Mouse (Mus musculus) stomach, embryonic 16.5 days (tissue): ENCODE measurements at regions not wholly inside any gene's neighbourhood (a gene's known extent, or its start where the extent isn't known, plus 50 kb on each side); places are given as distances from the start of the nearest gene placed in this dataset.
A peak's percentile ranks its signal among the peaks of the same experiment; 100 is the strongest.

Source experiments
- ATAC-seq: fragments of 200-750 bp; cut with Nextera tagmentation; 2 replicates; pipeline ENCODE4 v1.8.0; 2017; ENCODE audit warnings: moderate number of reproducible peaks, moderate TSS enrichment; ENCODE audit not compliant: insufficient read depth, low FRiP score
- H3K27ac ChIP-seq: fragments of 300-500 bp; sonication (generic); 2 replicates; pipeline ENCODE4 v1.5.1; 2014; ENCODE audit warnings: low read length
- H3K27me3 ChIP-seq: fragments of 300-500 bp; sonication (generic); 2 replicates; pipeline ENCODE4 v1.6.1; 2014; ENCODE audit warnings: low read length, control low read depth, mixed read lengths; ENCODE audit not compliant: control insufficient read depth, insufficient read depth
- H3K36me3 ChIP-seq: fragments of 300-500 bp; sonication (generic); 2 replicates; pipeline ENCODE4 v1.6.1; 2014; ENCODE audit warnings: low read length; ENCODE audit not compliant: control insufficient read depth, insufficient read depth
- H3K4me1 ChIP-seq: fragments of 300-500 bp; sonication (generic); 2 replicates; pipeline ENCODE4 v1.6.1; 2014; ENCODE audit warnings: low read length, control low read depth, mixed read lengths; ENCODE audit not compliant: control insufficient read depth, insufficient read depth
- H3K4me2 ChIP-seq: fragments of 300-500 bp; sonication (generic); 2 replicates; pipeline ENCODE4 v1.6.1; 2014; ENCODE audit warnings: low read depth, low read length, mixed read lengths
- H3K4me3 ChIP-seq: fragments of 300-500 bp; sonication (generic); replicated peaks from 2 replicates; pipeline ENCODE4 v1.5.1; 2014; ENCODE audit warnings: mild to moderate bottlenecking, low read length
- H3K9ac ChIP-seq: fragments of 300-500 bp; sonication (generic); 2 replicates; pipeline ENCODE4 v1.6.1; 2014; ENCODE audit warnings: low read length
- H3K9me3 ChIP-seq: fragments of 300-500 bp; sonication (generic); replicated peaks from 2 replicates; pipeline ENCODE4 v1.6.1; 2016; ENCODE audit warnings: low read length, control low read depth; ENCODE audit not compliant: control insufficient read depth
- WGBS: fragments of 180-500 bp; shearing (Covaris S2); extraction: QIAGEN DNeasy Blood & Tissue Kit; methylation state at CpG from one replicate; pipeline ENCODE4 v1.1.7; 2014; 5-methylcytosine and 5-hydroxymethylcytosine counted together

DNA sequence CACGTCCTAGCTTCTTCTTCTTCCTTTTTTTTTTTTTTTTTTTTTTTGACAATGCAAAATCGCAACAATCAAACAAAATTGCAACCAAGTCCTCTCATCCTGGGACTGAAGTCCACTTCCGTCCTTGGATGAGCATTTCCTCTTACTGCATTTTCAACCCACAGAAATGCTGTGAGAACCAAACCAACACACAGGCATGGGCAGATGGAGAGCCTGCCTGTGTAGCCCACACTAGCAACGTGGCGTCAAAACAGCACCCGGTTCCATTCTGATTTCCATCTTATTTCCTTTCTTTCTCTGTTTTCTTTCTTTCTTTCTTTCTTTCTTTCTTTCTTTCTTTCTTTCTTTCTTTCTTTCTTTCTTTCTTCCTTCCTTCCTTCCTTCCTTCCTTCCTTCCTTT, 360.7 kb upstream of the Prox1 start:
- no peak overlapping the region for H3K4me3 ChIP-seq
- no peak overlapping the region for H3K9ac ChIP-seq
- no peak for ATAC-seq
- 90% methylated on average over 6 of the region's 6 CpGs for WGBS
- H3K36me3 ChIP-seq: no peaks in the 10 kb centered on the region
- H3K4me2 ChIP-seq: no peak overlapping the region
- peaks cover 15% of the 10 kb centered on the region for H3K4me1 ChIP-seq
- no peak overlapping the region for H3K27ac ChIP-seq
- H3K9me3 ChIP-seq: no peaks in the 10 kb centered on the region
- H3K27me3 ChIP-seq: no peaks in the 10 kb centered on the region

- Histone ChIP-seq H3K9ac (no peak overlapping the region), H3K27me3 (0 out of 2 replicates have a peak, but pooled peaks cover 4% of the 10 kb centered on the region), H3K4me1 (peaks cover 16% of the 10 kb centered on the region), H3K9me3 (no peaks in the 10 kb centered on the region), H3K4me2 (no peak overlapping the region), H3K27ac (no peak overlapping the region), H3K36me3 (no peaks in the 10 kb centered on the region), H3K4me3 (no peak overlapping the region)
- ATAC-seq: no peak
- WGBS: 86% methylated on average over 3 of the region's 3 CpGs
These were observed 359.6 kb upstream of the Prox1 start for GRCm38 (mm10) chr1:190530079-190530478.

DNA sequence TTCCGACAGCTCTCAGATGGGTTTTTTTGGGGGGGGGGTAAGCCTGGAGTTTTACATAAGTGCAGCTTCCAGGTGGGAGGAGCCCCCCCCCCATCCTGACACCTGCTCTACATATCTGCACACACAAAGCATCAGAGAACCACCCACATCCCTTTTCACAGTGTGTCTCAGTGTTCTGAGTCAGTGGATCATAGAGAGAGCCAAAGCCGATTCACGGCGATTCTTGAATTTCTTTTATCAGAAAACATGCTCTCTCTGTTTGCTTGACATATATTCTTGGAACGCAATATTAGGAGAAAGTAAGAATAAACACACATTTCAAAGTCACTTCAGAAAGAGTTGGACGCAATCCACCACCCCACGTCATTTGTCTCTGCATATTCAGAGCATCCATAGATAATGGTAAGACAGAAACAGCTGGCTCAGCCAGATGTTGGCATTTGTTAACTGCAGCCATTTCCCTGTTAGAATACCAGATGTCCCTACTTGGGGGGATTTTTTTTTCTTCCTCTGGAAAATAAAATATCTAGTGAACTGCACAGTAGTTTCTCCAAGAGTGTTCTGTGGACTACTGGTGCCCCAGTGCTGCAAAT, 357.1 kb upstream of the Prox1 start:
- 31% methylated on average over 7 of the region's 7 CpGs for WGBS
- H3K36me3 ChIP-seq: no peaks in the 10 kb centered on the region
- peaks cover 16% of the 10 kb centered on the region for H3K4me1 ChIP-seq
- no peak overlapping the region for H3K4me2 ChIP-seq
- no peak overlapping the region for H3K4me3 ChIP-seq
- no peak for ATAC-seq
- H3K27me3 ChIP-seq: 0 out of 2 replicates have a peak, but pooled peaks cover 4% of the 10 kb centered on the region
- H3K27ac ChIP-seq: no peak overlapping the region
- no peaks in the 10 kb centered on the region for H3K9me3 ChIP-seq
- H3K9ac ChIP-seq: no peak overlapping the region

GRCm38 (mm10) chr1:190526634-190527033, 356.1 kb upstream of the Prox1 start:
- 18% methylated on average over 7 of the region's 7 CpGs for WGBS
- no peak overlapping the region for H3K4me2 ChIP-seq
- 0 out of 2 replicates have a peak, but pooled peaks cover 4% of the 10 kb centered on the region for H3K27me3 ChIP-seq
- no peaks in the 10 kb centered on the region for H3K36me3 ChIP-seq
- peaks cover 16% of the 10 kb centered on the region for H3K4me1 ChIP-seq
- no peak overlapping the region for H3K27ac ChIP-seq
- ATAC-seq: 0 out of 2 replicates have a peak, but pooled peaks have one; percentile 23
- no peak overlapping the region for H3K9ac ChIP-seq
- H3K9me3 ChIP-seq: no peaks in the 10 kb centered on the region
- H3K4me3 ChIP-seq: no peak overlapping the region

DNA sequence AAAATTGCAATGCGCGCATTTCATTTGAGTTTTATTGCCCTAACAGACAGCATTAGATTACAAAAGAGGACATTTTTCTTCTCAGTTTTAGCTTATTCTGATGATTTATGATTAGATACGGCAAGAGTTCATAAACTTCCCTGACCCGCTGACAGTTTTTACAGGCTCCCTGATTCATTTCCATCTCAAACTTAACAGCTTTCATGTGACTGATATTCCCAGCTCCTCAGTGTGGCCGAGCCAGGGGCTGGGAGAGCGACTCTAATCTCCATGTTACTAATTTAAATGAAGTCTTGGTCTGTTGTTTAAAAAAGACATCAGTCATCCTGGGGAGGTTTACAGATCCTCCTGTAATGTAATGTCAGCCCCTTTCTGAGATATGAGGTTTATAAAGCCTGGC, 355.5 kb upstream of the Prox1 start:
- no peaks in the 10 kb centered on the region; the same call in 1 of the 2 replicates for H3K9me3 ChIP-seq
- ATAC-seq: no peak
- no peak overlapping the region for H3K4me2 ChIP-seq
- H3K9ac ChIP-seq: no peak overlapping the region
- 0 out of 2 replicates have a peak, but pooled peaks cover 4% of the 10 kb centered on the region for H3K27me3 ChIP-seq
- no peak overlapping the region for H3K27ac ChIP-seq
- no peaks in the 10 kb centered on the region for H3K36me3 ChIP-seq
- WGBS: 27% methylated on average over 6 of the region's 6 CpGs
- H3K4me3 ChIP-seq: no peak overlapping the region
- H3K4me1 ChIP-seq: peaks cover 16% of the 10 kb centered on the region

- no peaks in the 10 kb centered on the region for H3K4me1 ChIP-seq
- 83% methylated on average over 8 of the region's 8 CpGs for WGBS
- no peak overlapping the region for H3K4me3 ChIP-seq
- H3K9ac ChIP-seq: no peak overlapping the region
- no peak overlapping the region for H3K4me2 ChIP-seq
- no peaks in the 10 kb centered on the region for H3K36me3 ChIP-seq
- no peaks in the 10 kb centered on the region for H3K27me3 ChIP-seq
- H3K27ac ChIP-seq: no peak overlapping the region
- no peaks in the 10 kb centered on the region for H3K9me3 ChIP-seq
- ATAC-seq: no peak
These were observed 329.6 kb upstream of the Prox1 start for GRCm38 (mm10) chr1:190500106-190500505.

- H3K9ac ChIP-seq: no peak overlapping the region
- no peaks in the 10 kb centered on the region for H3K36me3 ChIP-seq
- no peaks in the 10 kb centered on the region for H3K9me3 ChIP-seq
- H3K4me1 ChIP-seq: no peaks in the 10 kb centered on the region
- H3K4me2 ChIP-seq: no peak overlapping the region
- no peak overlapping the region for H3K27ac ChIP-seq
- no peak for ATAC-seq
- 86% methylated on average over 4 of the region's 4 CpGs for WGBS
- no peaks in the 10 kb centered on the region for H3K27me3 ChIP-seq
- H3K4me3 ChIP-seq: no peak overlapping the region
These were observed 327.0 kb upstream of the Prox1 start for GRCm38 (mm10) chr1:190497474-190497873.

DNA sequence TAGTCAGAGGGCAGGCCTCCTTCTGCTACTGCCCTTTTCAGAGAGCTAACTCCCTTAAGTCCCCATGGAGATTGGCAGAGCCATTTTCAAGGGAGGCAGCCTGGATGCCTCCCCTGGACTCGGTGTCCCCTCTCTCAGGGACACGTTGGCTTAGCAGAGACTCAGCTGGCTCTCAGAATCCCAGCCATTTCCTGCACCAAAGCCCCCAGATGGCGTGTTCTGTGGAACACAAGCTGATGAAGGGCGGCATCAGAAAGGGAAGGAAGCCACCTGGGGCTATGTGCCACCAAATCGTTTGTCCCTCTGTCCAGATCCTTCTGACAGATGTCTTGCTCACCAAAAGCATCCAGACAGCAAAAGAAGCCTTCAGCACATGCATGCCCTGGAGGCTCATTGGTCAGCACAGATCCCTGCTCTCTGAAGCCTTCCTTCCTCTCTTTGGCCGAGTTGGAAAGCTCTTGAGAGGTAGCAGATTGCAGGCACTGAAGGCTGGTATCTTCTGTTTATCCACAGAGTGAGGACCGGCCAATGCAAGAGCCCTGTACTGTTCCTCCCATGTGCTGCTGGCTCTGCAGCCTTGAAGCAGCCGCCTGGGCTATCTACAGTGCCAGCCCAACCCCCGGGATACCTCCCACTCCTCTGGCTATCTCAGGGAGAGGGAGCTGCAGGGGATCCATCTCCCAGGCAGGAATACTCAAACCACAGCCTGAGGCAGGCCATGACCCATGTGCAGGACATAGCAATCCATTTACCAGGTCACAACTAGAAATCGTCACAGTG, 325.4 kb upstream of the Prox1 start:
- H3K4me2 ChIP-seq: no peak overlapping the region
- H3K27me3 ChIP-seq: no peaks in the 10 kb centered on the region
- no peaks in the 10 kb centered on the region for H3K36me3 ChIP-seq
- H3K4me3 ChIP-seq: no peak overlapping the region
- no peak overlapping the region for H3K9ac ChIP-seq
- ATAC-seq: no peak
- H3K9me3 ChIP-seq: no peaks in the 10 kb centered on the region
- 46% methylated on average over 10 of the region's 10 CpGs for WGBS
- no peak overlapping the region for H3K27ac ChIP-seq
- no peaks in the 10 kb centered on the region for H3K4me1 ChIP-seq

- Histone ChIP-seq H3K9me3 (no peaks in the 10 kb centered on the region; the same call in 1 of the 2 replicates), H3K4me2 (no peak overlapping the region), H3K4me1 (no peaks in the 10 kb centered on the region), H3K36me3 (no peaks in the 10 kb centered on the region), H3K27ac (no peak overlapping the region), H3K27me3 (no peaks in the 10 kb centered on the region), H3K9ac (no peak overlapping the region), H3K4me3 (no peak overlapping the region)
- no peak for ATAC-seq
- WGBS: 69% methylated on average over 7 of the region's 7 CpGs
These were observed 316.1 kb upstream of the Prox1 start for GRCm38 (mm10) chr1:190486551-190487104.
